Mouse (Mus musculus): ENCODE results near the gene Pmis2. TPM values are rescaled to one million over a fixed set of nuclear protein-coding genes. Genes with fewer than 3 reads are reported as not detected.
A peak's percentile ranks its signal among the peaks of the same experiment; 100 is the strongest.

The Pmis2 gene
- total and polyA plus RNA-seq, 2 experiments from 2014 or later: not detected

DNA sequence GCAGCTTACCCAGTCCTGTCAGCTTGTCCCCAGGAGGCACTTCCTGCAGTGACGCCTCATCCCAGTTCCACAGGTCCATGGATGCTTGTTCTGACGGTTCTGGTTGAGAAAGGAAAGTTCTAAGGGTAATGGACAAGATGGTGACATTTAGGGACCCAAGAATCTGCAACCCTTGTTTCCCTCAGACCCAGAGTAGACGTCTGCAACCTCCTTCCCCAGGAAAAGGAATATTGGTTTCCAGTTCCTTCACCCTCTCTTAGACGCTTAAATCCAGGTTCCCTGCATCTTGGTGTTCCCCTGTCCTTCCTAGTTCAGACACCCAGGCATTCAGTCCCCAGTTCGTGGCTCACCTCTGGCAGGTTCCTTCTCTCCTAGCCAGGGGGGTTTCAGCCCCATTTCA lies 35.7 kb downstream of the Pmis2 start, which contains the start of gene Etv2:
TSS of gene Etv2 (minus strand) at position 101 of the 400 bp plus-strand sequence.
- DNase-seq (ENCODE audit: low spot score) (no peak), ATAC-seq (no peak)
- H3K4me1 ChIP-seq (ENCODE audit: insufficient read depth, low read length): no peaks in the 10 kb centered on the region
- H3K36me3 ChIP-seq (ENCODE audit: insufficient read depth, low read length): peaks cover under 1% of the 10 kb centered on the region; the same call in 1 of the 2 replicates
- H3K27ac ChIP-seq: no peak within 1 kb of the TSS
- TF ChIP-seq CTCF (IDR thresholded peaks at IDR 0.05; ENCODE audit: low read depth): no peak
- H3K9me3 ChIP-seq (ENCODE audit: low read length): no peaks in the 10 kb centered on the region
- H3K27me3 ChIP-seq (ENCODE audit: insufficient read depth, low read length): peaks cover 47% of the 10 kb centered on the region
- WGBS: 8% methylated on average over 5 of the region's 5 CpGs
- H3K4me3 ChIP-seq (ENCODE audit: low read length): peak within 1 kb of the TSS; percentile 11; the same call in 1 of the 2 replicates
- peak within 1 kb of the TSS; percentile 23; the same call in 1 of the 2 replicates for H3K4me2 ChIP-seq (ENCODE audit: low read depth, low read length)
- no peak within 1 kb of the TSS for H3K9ac ChIP-seq (replicated peaks; ENCODE audit: low read length)

GRCm38 (mm10) chr7:30634621-30635020 lies 36.8 kb downstream of the Pmis2 start:
- ATAC-seq: peak; percentile 80

GRCm38 (mm10) chr7:30633762-30634412 lies 37.5 kb downstream of the Pmis2 start:
- H3K4me1 ChIP-seq (ENCODE audit: insufficient read depth, low read length): no peaks in the 10 kb centered on the region
- no peak overlapping the region for H3K4me2 ChIP-seq (ENCODE audit: low read depth, low read length)
- H3K9me3 ChIP-seq (ENCODE audit: low read length): no peaks in the 10 kb centered on the region
- no peaks in the 10 kb centered on the region for H3K36me3 ChIP-seq (ENCODE audit: insufficient read depth, low read length)
- ATAC-seq (no peak), DNase-seq (ENCODE audit: low spot score) (no peak)
- no peak overlapping the region for H3K4me3 ChIP-seq (ENCODE audit: low read length)
- WGBS: 7% methylated on average over 27 of the region's 27 CpGs
- H3K9ac ChIP-seq (replicated peaks; ENCODE audit: low read length): no peak overlapping the region
- TF ChIP-seq CTCF (IDR thresholded peaks at IDR 0.05; ENCODE audit: low read depth): no peak
- H3K27me3 ChIP-seq (ENCODE audit: insufficient read depth, low read length): peaks cover 50% of the 10 kb centered on the region
- no peak overlapping the region for H3K27ac ChIP-seq

More at GRCm38 (mm10) chr7:30634621-30635020, 36.8 kb downstream of the Pmis2 start:
- Histone ChIP-seq H3K4me3 (ENCODE audit: low read length) (peak overlapping the region; percentile 11; the same call in 1 of the 2 replicates), H3K9ac (replicated peaks; ENCODE audit: low read length) (no peak overlapping the region), H3K27ac (no peak overlapping the region), H3K4me2 (ENCODE audit: low read depth, low read length) (peak overlapping the region; percentile 23; the same call in 1 of the 2 replicates), H3K9me3 (ENCODE audit: low read length) (no peaks in the 10 kb centered on the region), H3K27me3 (ENCODE audit: insufficient read depth, low read length) (peaks cover 50% of the 10 kb centered on the region), H3K36me3 (ENCODE audit: insufficient read depth, low read length) (no peaks in the 10 kb centered on the region), H3K4me1 (ENCODE audit: insufficient read depth, low read length) (no peaks in the 10 kb centered on the region)
- peak; percentile 75 for TF ChIP-seq CTCF (IDR thresholded peaks at IDR 0.05; ENCODE audit: low read depth)
- WGBS: under 1% methylated on average over 20 of the region's 20 CpGs
- DNase-seq (ENCODE audit: low spot score): peak; percentile 69

DNA sequence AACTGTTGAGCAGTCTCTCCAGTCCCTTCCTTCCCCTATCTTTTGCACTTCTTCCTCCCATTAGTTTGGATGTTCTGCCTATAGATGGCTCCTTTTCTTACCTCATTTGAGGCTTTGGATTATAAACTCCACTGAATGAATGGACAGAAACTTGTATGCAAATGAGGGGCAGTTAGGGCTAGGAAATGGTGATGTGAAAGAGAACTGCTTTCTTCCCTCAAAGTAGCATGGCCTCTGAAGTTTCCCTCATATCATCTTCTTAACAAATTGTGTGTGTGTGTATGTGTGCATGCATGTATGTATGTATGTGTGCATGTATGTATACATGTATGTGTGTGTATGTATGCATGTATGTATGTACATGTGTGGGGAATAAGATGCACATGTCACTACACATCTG lies 42.4 kb downstream of the Pmis2 start:
- Histone ChIP-seq H3K27ac (no peak overlapping the region), H3K9ac (replicated peaks; ENCODE audit: low read length) (no peak overlapping the region), H3K4me1 (ENCODE audit: insufficient read depth, low read length) (no peaks in the 10 kb centered on the region; the same call in 1 of the 2 replicates), H3K9me3 (ENCODE audit: low read length) (no peaks in the 10 kb centered on the region), H3K4me2 (ENCODE audit: low read depth, low read length) (no peak overlapping the region), H3K4me3 (ENCODE audit: low read length) (no peak overlapping the region), H3K36me3 (ENCODE audit: insufficient read depth, low read length) (no peaks in the 10 kb centered on the region), H3K27me3 (ENCODE audit: insufficient read depth, low read length) (peaks cover 28% of the 10 kb centered on the region)
- DNase-seq (ENCODE audit: low spot score) (no peak), ATAC-seq (no peak)
- TF ChIP-seq CTCF (IDR thresholded peaks at IDR 0.05; ENCODE audit: low read depth): no peak

GRCm38 (mm10) chr7:30626647-30627046 lies 44.8 kb downstream of the Pmis2 start:
- no peak for ATAC-seq
- no peak overlapping the region for H3K4me3 ChIP-seq (ENCODE audit: low read length)

GRCm38 (mm10) chr7:30625530-30626384 lies 45.6 kb downstream of the Pmis2 start, which contains the start of gene Cox6b1:
Gene Cox6b1 (minus strand): TSS chr7:30626151.
- ATAC-seq: peak; percentile 95
- 2% methylated on average over 44 of the region's 44 CpGs for WGBS
- no peaks in the 10 kb centered on the region; the same call in 1 of the 2 replicates for H3K4me1 ChIP-seq (ENCODE audit: insufficient read depth, low read length)
- no peaks in the 10 kb centered on the region for H3K9me3 ChIP-seq (ENCODE audit: low read length)
- H3K4me2 ChIP-seq (ENCODE audit: low read depth, low read length): peak within 1 kb of the TSS; percentile 89
- H3K27me3 ChIP-seq (ENCODE audit: insufficient read depth, low read length): peaks cover 7% of the 10 kb centered on the region; the same call in 1 of the 2 replicates
- H3K27ac ChIP-seq: peak within 1 kb of the TSS; percentile 74
- H3K36me3 ChIP-seq (ENCODE audit: insufficient read depth, low read length): peaks cover 10% of the 10 kb centered on the region; the same call in 1 of the 2 replicates
- no peak for TF ChIP-seq CTCF (IDR thresholded peaks at IDR 0.05; ENCODE audit: low read depth)
- DNase-seq (ENCODE audit: low spot score): peak; percentile 96
- H3K9ac ChIP-seq (replicated peaks; ENCODE audit: low read length): peak within 1 kb of the TSS; percentile 83
- H3K4me3 ChIP-seq (ENCODE audit: low read length): peak within 1 kb of the TSS; percentile 87

More at GRCm38 (mm10) chr7:30626647-30627046, 44.8 kb downstream of the Pmis2 start:
- Histone ChIP-seq H3K36me3 (ENCODE audit: insufficient read depth, low read length) (peaks cover 10% of the 10 kb centered on the region; the same call in 1 of the 2 replicates), H3K27ac (no peak overlapping the region), H3K9me3 (ENCODE audit: low read length) (no peaks in the 10 kb centered on the region), H3K4me1 (ENCODE audit: insufficient read depth, low read length) (no peaks in the 10 kb centered on the region; the same call in 1 of the 2 replicates), H3K27me3 (ENCODE audit: insufficient read depth, low read length) (peaks cover 7% of the 10 kb centered on the region; the same call in 1 of the 2 replicates), H3K4me2 (ENCODE audit: low read depth, low read length) (peak overlapping the region; percentile 89; the same call in 1 of the 2 replicates), H3K9ac (replicated peaks; ENCODE audit: low read length) (no peak overlapping the region)
- DNase-seq (ENCODE audit: low spot score): no peak
- TF ChIP-seq CTCF (IDR thresholded peaks at IDR 0.05; ENCODE audit: low read depth): no peak
- 87% methylated on average over 5 of the region's 5 CpGs for WGBS

Other genes starting within 250 kb of the Pmis2 start
Only the 30 nearest of the 32 such genes appear.
- gene Aplp1, start 226.1 kb downstream of the Pmis2 start, total RNA-seq (2014; rRNA removed): 840 and 852 TPM in 2 replicates
- 617 and 682 TPM in 2 replicates for gene Aplp1, start 226.1 kb downstream of the Pmis2 start, polyA plus RNA-seq (2015; fragmentation: Nextera tagmentation; extraction: Ambion mirVana)
- 10.7 and 14.7 TPM in 2 replicates for gene Kirrel2, start 213.9 kb downstream of the Pmis2 start, total RNA-seq (2014; rRNA removed)
- 4.4 and 5.8 TPM in 2 replicates for gene Kirrel2, start 213.9 kb downstream of the Pmis2 start, polyA plus RNA-seq (2015; fragmentation: Nextera tagmentation; extraction: Ambion mirVana)
- gene Nphs1, start 213.3 kb downstream of the Pmis2 start, total RNA-seq (2014; rRNA removed): 2.3 and 2.4 TPM in 2 replicates
- gene Nphs1, start 213.3 kb downstream of the Pmis2 start, polyA plus RNA-seq (2015; fragmentation: Nextera tagmentation; extraction: Ambion mirVana): 0.50 and 1.0 TPM in 2 replicates
- gene Prodh2, start 178.0 kb downstream of the Pmis2 start, total RNA-seq (2014; rRNA removed): not detected in 2 replicates
- 0.24 TPM in 1 of 2 replicates, not detected in the other for gene Prodh2, start 178.0 kb downstream of the Pmis2 start, polyA plus RNA-seq (2015; fragmentation: Nextera tagmentation; extraction: Ambion mirVana)
- gene Arhgap33, start 136.5 kb downstream of the Pmis2 start, total RNA-seq (2014; rRNA removed): 55.7 and 59.7 TPM in 2 replicates
- 64.8 and 73.1 TPM in 2 replicates for gene Arhgap33, start 136.5 kb downstream of the Pmis2 start, polyA plus RNA-seq (2015; fragmentation: Nextera tagmentation; extraction: Ambion mirVana)
- 5.6 and 6.4 TPM in 2 replicates for gene Hspb6, start 119.4 kb downstream of the Pmis2 start, total RNA-seq (2014; rRNA removed)
- 15.8 and 16.3 TPM in 2 replicates for gene Hspb6, start 119.4 kb downstream of the Pmis2 start, polyA plus RNA-seq (2015; fragmentation: Nextera tagmentation; extraction: Ambion mirVana)
- gene Proser3, start 119.3 kb downstream of the Pmis2 start, total RNA-seq (2014; rRNA removed): 13.1 and 14.0 TPM in 2 replicates
- 3.0 and 3.1 TPM in 2 replicates for gene Proser3, start 119.3 kb downstream of the Pmis2 start, polyA plus RNA-seq (2015; fragmentation: Nextera tagmentation; extraction: Ambion mirVana)
- gene Lin37, start 111.8 kb downstream of the Pmis2 start, total RNA-seq (2014; rRNA removed): 14.3 and 21.0 TPM in 2 replicates
- 45.0 and 48.0 TPM in 2 replicates for gene Lin37, start 111.8 kb downstream of the Pmis2 start, polyA plus RNA-seq (2015; fragmentation: Nextera tagmentation; extraction: Ambion mirVana)
- 41.7 and 53.4 TPM in 2 replicates for gene U2af1l4, start 108.3 kb downstream of the Pmis2 start, total RNA-seq (2014; rRNA removed)
- 103 and 104 TPM in 2 replicates for gene U2af1l4, start 108.3 kb downstream of the Pmis2 start, polyA plus RNA-seq (2015; fragmentation: Nextera tagmentation; extraction: Ambion mirVana)
- 2.9 and 3.7 TPM in 2 replicates for gene Gm49396, start 108.3 kb downstream of the Pmis2 start, total RNA-seq (2014; rRNA removed)
- 6.4 and 7.0 TPM in 2 replicates for gene Gm49396, start 108.3 kb downstream of the Pmis2 start, polyA plus RNA-seq (2015; fragmentation: Nextera tagmentation; extraction: Ambion mirVana)
- 72.0 and 90.4 TPM in 2 replicates for gene Psenen, start 108.0 kb downstream of the Pmis2 start, total RNA-seq (2014; rRNA removed)
- 154 and 155 TPM in 2 replicates for gene Psenen, start 108.0 kb downstream of the Pmis2 start, polyA plus RNA-seq (2015; fragmentation: Nextera tagmentation; extraction: Ambion mirVana)
- gene Igflr1, start 106.2 kb downstream of the Pmis2 start, total RNA-seq (2014; rRNA removed): 5.6 TPM in 1 of 2 replicates, not detected in the other
- gene Igflr1, start 106.2 kb downstream of the Pmis2 start, polyA plus RNA-seq (2015; fragmentation: Nextera tagmentation; extraction: Ambion mirVana): 2.6 and 3.4 TPM in 2 replicates
- 27.1 and 36.7 TPM in 2 replicates for gene Kmt2b, start 82.9 kb downstream of the Pmis2 start, total RNA-seq (2014; rRNA removed)
- gene Kmt2b, start 82.9 kb downstream of the Pmis2 start, polyA plus RNA-seq (2015; fragmentation: Nextera tagmentation; extraction: Ambion mirVana): 6.7 and 7.1 TPM in 2 replicates
- not detected in 2 replicates for gene Zbtb32, start 72.7 kb downstream of the Pmis2 start, total RNA-seq (2014; rRNA removed)
- 0.18 and 0.23 TPM in 2 replicates for gene Zbtb32, start 72.7 kb downstream of the Pmis2 start, polyA plus RNA-seq (2015; fragmentation: Nextera tagmentation; extraction: Ambion mirVana)
- gene Upk1a, start 58.8 kb downstream of the Pmis2 start, total RNA-seq (2014; rRNA removed): 0.14 and 0.99 TPM in 2 replicates
- 0.62 and 0.99 TPM in 2 replicates for gene Upk1a, start 58.8 kb downstream of the Pmis2 start, polyA plus RNA-seq (2015; fragmentation: Nextera tagmentation; extraction: Ambion mirVana)
- gene Cox6b1, start 45.5 kb downstream of the Pmis2 start, total RNA-seq (2014; rRNA removed): 352 and 389 TPM in 2 replicates
- gene Cox6b1, start 45.5 kb downstream of the Pmis2 start, polyA plus RNA-seq (2015; fragmentation: Nextera tagmentation; extraction: Ambion mirVana): 1,552 and 1,572 TPM in 2 replicates
- gene Etv2, start 35.8 kb downstream of the Pmis2 start, total RNA-seq (2014; rRNA removed): not detected in 2 replicates
- gene Etv2, start 35.8 kb downstream of the Pmis2 start, polyA plus RNA-seq (2015; fragmentation: Nextera tagmentation; extraction: Ambion mirVana): not detected in 2 replicates
- gene Rbm42, start 21.3 kb downstream of the Pmis2 start, total RNA-seq (2014; rRNA removed): 162 and 169 TPM in 2 replicates
- 116 and 118 TPM in 2 replicates for gene Rbm42, start 21.3 kb downstream of the Pmis2 start, polyA plus RNA-seq (2015; fragmentation: Nextera tagmentation; extraction: Ambion mirVana)
- 22.2 and 24.1 TPM in 2 replicates for gene Haus5, start 6.6 kb downstream of the Pmis2 start, total RNA-seq (2014; rRNA removed)
- 19.9 and 25.8 TPM in 2 replicates for gene Haus5, start 6.6 kb downstream of the Pmis2 start, polyA plus RNA-seq (2015; fragmentation: Nextera tagmentation; extraction: Ambion mirVana)
- gene 2200002J24Rik, start 27.3 kb upstream of the Pmis2 start, total RNA-seq (2014; rRNA removed): not detected in 2 replicates
- gene 2200002J24Rik, start 27.3 kb upstream of the Pmis2 start, polyA plus RNA-seq (2015; fragmentation: Nextera tagmentation; extraction: Ambion mirVana): 0.55 TPM in 1 of 2 replicates, not detected in the other
- gene Atp4a, start 40.6 kb upstream of the Pmis2 start, total RNA-seq (2014; rRNA removed): 2.0 and 5.3 TPM in 2 replicates
- gene Atp4a, start 40.6 kb upstream of the Pmis2 start, polyA plus RNA-seq (2015; fragmentation: Nextera tagmentation; extraction: Ambion mirVana): 4.2 and 6.0 TPM in 2 replicates
- 195 and 238 TPM in 2 replicates for gene Tmem147, start 57.9 kb upstream of the Pmis2 start, total RNA-seq (2014; rRNA removed)
- 338 and 342 TPM in 2 replicates for gene Tmem147, start 57.9 kb upstream of the Pmis2 start, polyA plus RNA-seq (2015; fragmentation: Nextera tagmentation; extraction: Ambion mirVana)
- not detected in 2 replicates for gene Gapdhs, start 72.1 kb upstream of the Pmis2 start, total RNA-seq (2014; rRNA removed)
- 0.32 and 0.69 TPM in 2 replicates for gene Gapdhs, start 72.1 kb upstream of the Pmis2 start, polyA plus RNA-seq (2015; fragmentation: Nextera tagmentation; extraction: Ambion mirVana)
- gene Sbsn, start 79.9 kb upstream of the Pmis2 start, total RNA-seq (2014; rRNA removed): 0.84 and 4.2 TPM in 2 replicates
- gene Sbsn, start 79.9 kb upstream of the Pmis2 start, polyA plus RNA-seq (2015; fragmentation: Nextera tagmentation; extraction: Ambion mirVana): 2.9 and 3.0 TPM in 2 replicates
- 1.4 and 2.1 TPM in 2 replicates for gene Dmkn, start 92.2 kb upstream of the Pmis2 start, total RNA-seq (2014; rRNA removed)
- 3.9 and 5.8 TPM in 2 replicates for gene Dmkn, start 92.2 kb upstream of the Pmis2 start, polyA plus RNA-seq (2015; fragmentation: Nextera tagmentation; extraction: Ambion mirVana)
- gene Krtdap, start 116.3 kb upstream of the Pmis2 start, total RNA-seq (2014; rRNA removed): not detected in 2 replicates
- 0.66 and 1.8 TPM in 2 replicates for gene Krtdap, start 116.3 kb upstream of the Pmis2 start, polyA plus RNA-seq (2015; fragmentation: Nextera tagmentation; extraction: Ambion mirVana)
- gene Ffar2, start 152.2 kb upstream of the Pmis2 start, total RNA-seq (2014; rRNA removed): 0.16 TPM in 1 of 2 replicates, not detected in the other
- gene Ffar2, start 152.2 kb upstream of the Pmis2 start, polyA plus RNA-seq (2015; fragmentation: Nextera tagmentation; extraction: Ambion mirVana): 0.19 and 0.23 TPM in 2 replicates
- 0.05 TPM in 1 of 2 replicates, not detected in the other for gene Ffar3, start 184.6 kb upstream of the Pmis2 start, total RNA-seq (2014; rRNA removed)
- 0.09 TPM in 1 of 2 replicates, not detected in the other for gene Ffar3, start 184.6 kb upstream of the Pmis2 start, polyA plus RNA-seq (2015; fragmentation: Nextera tagmentation; extraction: Ambion mirVana)
- gene Ffar1, start 190.0 kb upstream of the Pmis2 start, total RNA-seq (2014; rRNA removed): not detected in 2 replicates
- gene Ffar1, start 190.0 kb upstream of the Pmis2 start, polyA plus RNA-seq (2015; fragmentation: Nextera tagmentation; extraction: Ambion mirVana): not detected in 2 replicates
- gene Cd22, start 208.7 kb upstream of the Pmis2 start, total RNA-seq (2014; rRNA removed): 0.07 and 3.2 TPM in 2 replicates
- gene Cd22, start 208.7 kb upstream of the Pmis2 start, polyA plus RNA-seq (2015; fragmentation: Nextera tagmentation; extraction: Ambion mirVana): 0.09 and 0.20 TPM in 2 replicates